Mouse (Mus musculus) embryo, embryonic 9.5 days (tissue): ENCODE data around the gene Adarb1.
"Not testable (repeated sequence)": the region's sequence is repeated elsewhere in the genome, so short reads cannot be mapped to it uniquely, and the experiment has no call there.

Experiments used
- DNase-seq: peaks from one replicate; pipeline ENCODE4 v3.0.0-alpha.2; 2017; ENCODE audit errors: extremely low spot score

Adarb1 gene

DNA sequence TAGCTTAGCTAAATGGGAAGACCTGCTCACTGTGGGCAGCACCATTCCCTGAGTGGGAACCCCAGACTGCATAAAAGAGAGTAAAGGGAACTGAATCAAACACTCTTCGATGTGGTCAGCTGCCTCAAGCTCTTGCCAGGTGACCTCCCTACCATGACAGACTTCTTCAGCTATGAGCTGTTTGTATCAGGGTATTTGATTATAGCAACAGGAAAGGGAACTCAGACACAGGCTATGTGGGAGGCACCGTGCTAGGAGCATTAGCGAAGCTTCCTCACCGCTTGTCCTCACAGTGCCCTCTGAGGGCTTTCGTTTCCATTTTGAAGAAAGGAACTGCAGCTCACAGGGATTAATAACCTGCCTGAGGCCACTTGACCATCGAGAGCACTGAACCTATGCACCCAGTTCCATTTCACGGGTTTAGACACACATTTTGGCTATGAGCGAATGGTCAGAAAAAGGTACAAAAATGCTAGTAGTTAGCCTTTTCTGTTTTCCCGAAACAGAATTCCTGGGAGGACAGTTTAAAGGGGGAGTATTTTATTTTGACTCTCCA is 103.3 kb downstream of the Adarb1 start:
- no peak for DNase-seq

DNA sequence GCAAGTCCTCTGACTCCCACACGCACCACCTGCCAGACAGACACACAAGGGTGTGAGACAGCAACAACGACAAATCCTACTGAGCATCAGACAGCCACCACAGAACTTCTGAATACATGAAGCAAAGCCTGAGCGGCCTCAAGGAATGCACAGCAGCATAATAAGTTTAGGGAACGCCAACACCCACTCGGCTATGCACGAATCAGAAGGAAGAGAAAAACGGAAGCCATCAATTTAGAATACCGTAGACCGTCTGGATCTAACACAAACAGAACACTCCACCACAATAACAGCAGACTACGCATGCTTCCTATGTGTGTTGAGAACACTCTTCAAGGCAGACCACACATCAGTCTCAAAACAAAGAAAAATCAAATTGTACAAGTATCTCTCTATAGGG is 109.1 kb downstream of the Adarb1 start:
- DNase-seq: no peak

DNA sequence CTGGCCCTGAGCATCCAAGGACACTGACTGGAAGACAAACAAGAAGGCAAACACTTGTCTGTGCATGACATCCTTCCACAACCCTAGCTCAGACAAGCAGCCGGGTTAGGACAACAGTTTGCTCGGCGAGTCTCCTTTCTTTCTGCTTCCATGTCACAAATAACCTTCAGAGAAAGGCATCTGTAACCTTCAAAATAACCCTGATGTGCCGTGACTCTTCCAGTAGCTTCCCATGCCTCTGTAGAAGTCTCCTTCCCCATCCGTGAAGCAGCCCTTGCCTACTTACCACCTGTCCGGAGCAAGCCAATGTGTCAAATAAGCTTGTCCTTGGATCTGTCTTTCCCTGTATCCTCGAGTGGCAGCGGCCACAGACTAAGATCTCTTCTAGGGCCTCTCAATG is 112.3 kb downstream of the Adarb1 start:
- DNase-seq: no peak

DNA sequence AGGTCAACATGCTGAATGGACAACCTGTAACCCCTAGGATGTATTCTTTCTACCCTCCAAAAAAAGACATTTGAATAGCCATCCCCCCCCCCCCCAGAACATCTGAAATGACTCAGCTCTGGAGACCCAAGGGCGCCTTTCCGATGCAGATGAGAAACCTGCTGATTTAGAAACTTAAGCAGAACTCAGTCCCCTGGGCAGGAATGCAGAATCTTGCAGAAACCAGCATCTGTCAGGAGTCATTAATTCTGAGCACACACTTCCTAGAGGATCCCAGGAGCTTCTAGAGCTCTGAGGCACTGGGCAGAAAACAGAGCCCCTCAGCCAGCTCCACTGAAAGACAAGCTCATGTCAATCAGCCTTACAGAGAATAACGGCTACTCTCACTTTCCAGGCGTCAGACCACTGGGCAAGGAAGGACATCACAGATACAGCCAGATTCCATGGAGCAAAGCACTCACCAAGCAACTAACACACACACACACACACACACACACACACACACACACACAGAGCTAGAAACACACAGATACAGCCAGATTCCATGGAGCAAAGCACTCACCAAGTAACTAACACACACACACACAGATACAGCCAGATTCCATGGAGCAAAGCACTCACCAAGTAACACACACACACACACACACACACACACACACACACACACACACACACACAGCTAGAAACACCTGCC is 113.1 kb downstream of the Adarb1 start:
- DNase-seq: no peak

DNA sequence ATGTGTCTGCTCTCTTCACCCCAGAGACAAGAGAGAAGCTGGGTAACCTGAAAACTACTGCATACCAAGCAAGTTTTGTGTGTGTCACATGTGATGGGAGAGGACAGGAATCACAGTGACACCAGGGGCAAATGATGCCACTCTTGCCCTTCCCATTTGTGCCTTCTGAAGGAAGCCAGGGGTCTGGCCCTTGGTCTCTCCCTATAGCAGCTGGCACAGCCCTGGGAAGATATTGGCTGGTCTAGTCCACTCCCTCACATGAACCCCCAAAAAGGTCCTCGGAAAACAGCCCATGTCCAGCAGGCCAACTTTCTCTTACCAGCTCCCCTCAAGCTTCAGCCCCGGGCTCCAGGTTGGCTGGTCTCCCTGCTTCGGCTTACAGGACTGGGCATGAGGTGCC is 113.7 kb downstream of the Adarb1 start:
- no peak for DNase-seq

DNA sequence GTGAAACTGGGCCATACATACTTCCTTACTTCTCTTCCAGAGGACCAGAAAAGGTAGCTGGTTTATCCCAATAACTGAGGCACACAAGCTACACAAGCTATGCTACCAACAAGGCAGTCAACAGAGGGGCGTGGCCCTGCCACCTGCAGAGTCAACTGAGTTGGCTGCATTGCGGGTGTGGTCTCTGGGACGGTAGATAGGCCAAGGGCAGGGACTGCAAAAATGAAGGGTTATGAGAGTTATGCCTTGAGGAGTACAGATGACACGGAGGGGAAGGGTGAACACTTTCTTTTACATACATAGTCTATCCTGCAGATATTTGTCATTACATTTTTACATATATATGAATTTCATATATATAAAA is 117.2 kb downstream of the Adarb1 start:
- no peak for DNase-seq

DNA sequence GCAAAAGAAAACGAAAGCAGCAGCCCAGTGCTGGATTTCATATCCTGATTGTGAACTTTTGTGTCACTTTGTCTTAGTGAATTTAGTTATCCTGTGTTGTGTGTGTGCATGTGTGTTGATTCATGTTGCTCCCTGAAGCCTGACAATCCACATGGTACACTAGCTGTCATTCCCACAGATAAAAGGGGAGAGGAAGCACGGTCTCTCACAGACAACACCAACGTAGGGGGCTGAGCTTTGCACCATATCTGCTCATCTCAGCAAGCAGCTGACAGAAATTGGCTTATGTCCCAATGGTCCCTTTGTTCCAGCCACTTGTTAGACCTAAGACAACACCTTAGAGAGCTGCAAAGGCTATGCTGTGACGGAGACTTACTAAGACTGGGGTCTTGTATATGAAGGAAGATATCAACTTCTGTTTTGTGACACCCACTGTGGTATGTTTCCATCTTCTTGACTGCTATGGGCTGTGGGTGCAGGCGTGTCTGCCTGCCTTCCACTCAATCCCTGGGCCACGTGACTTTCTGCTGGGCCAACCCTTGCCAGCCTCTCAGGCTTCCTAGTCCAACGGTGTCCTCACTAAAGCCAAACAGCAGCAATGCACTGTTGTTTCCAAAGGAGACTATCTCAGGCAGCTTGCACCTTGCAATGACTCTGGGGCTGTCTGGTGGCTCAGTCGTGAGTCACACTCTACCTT is 117.7 kb downstream of the Adarb1 start:
- DNase-seq: no peak

DNA sequence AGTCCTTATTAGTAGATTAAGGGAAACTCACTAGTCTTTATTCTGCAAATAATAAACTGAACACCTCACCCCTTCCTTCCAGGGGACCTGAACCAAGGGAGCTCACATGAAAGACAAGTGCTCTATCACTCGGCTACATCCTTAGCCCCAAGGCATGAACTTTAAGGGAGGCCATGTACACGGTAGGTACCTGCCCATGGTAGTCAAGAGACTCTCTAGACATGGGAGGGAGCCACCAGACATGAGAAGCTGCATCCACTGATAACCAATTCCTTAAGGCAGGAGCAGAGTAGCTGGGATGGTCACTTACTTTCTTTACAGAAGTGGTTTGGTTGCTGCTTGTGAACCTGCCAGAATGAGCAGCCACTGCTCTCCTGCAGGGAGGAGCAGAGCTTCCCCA is 118.9 kb downstream of the Adarb1 start:
- DNase-seq: no peak

DNA sequence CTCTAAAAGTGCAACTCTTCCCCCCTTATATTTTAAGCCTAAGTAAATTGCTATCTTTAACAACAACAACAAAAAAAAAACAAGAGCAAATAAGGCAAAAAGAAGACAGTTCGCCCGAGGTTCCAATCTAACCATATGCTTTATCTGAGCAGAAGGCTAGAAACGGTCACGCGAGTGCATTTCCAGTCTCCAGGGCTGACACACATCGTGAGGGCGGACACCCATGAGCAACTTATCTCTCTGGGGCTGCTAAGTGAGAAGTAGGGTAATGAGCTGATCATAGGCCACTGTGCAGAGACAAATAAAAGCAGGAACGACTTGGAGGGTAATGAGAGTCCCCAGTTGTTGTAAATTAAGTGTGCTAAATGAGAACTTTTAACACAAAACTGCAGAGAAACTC is 119.4 kb downstream of the Adarb1 start:
- DNase-seq: no peak

DNA sequence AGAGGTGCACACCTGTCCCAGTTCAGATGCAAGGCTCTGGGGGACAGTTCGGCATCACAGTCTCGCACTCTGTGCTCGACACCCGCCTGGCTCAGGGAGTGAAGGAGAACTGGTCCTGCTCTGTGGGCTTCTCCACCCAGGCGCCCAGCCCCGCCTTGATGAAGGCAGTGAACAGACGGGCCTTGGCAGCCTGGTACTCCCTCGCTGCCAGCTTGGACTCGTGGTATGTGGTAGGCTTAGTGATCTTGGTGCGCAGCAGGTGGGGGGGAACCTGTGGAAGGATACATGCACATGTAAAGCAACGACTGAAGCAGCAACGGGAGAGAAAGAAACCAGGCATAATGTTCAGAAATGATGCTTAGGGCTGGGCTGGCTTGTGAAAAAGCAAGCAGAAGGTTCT is 123.4 kb downstream of the Adarb1 start:
- DNase-seq: no peak

DNA sequence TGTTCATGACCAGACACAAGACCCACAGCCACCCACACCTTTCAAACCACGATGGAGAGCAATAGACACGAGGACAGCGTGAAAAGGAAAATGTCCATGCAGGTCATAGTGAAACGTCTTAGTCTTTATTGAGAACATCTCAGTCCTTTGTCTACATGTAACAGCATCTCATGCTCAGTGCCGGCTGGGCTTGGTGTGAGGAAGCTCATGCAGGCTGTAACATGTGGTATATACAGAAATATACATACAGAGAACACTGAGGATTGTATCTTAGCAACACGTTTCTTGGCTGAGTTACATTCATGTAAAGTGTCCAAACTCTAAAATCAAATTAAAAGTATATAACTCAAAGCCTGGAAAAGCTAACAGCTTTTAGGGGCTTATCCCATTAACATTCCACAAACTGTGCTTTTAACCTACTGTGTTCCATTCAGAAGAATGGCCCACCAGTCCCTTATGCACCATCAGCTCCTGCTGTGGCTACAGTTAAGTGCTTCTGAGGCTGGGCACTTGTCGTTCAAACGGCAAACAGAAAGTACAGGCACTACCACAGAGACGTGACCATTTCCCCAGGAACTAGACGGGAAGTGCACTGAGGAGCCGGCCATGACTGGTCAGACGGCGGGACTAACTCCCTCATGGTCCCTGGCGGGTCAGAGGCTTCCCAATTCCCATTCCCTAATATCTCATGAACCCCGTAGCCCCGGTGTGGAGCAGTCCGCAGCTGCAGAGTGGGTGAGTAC is 127.3 kb downstream of the Adarb1 start:
- no peak for DNase-seq

DNA sequence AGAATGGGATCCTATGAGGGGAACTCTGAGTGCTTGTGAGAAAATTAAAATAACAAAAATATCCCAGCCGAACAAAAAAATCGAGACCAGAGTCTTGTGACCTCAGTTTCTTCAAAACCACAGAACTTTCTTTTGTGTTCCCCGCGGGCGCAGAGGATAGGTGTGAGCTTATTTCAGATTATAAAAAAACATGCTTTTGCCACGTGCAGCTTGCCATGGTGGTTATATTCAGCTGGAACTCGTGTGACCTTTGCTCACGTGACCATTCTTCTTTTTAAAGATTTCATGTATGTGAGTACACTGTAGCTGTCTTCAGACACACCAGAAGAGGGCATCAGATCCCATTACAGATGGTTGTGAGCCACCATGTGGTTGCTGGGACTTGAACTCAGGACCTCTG is 128.5 kb downstream of the Adarb1 start:
- DNase-seq: no peak

DNA sequence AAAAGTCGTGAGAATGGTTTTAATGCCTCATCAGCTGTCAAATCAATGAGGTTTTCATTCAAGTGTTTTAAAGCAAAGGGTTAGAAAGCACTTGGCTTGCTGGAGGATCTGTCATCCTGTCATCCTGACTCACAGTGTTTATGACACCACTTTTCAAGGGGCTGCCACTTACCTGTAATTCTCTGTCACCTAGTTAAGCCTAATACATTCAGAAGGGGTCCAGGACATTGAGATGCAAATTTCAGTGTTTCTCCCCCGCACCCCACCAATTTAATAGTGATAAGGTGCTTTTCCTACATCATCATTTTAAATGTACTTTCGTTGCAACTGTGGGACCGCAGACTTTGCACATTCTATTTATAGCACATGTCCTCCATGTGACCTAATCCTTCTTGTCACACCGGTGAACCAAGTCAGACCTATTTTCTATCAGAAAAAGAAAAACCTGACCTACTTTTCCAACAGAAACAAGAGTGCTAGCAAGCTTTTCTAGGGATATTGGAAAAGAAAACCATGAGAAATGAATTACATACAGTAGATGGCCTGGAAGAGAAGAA is 129.4 kb downstream of the Adarb1 start:
- no peak for DNase-seq

DNA sequence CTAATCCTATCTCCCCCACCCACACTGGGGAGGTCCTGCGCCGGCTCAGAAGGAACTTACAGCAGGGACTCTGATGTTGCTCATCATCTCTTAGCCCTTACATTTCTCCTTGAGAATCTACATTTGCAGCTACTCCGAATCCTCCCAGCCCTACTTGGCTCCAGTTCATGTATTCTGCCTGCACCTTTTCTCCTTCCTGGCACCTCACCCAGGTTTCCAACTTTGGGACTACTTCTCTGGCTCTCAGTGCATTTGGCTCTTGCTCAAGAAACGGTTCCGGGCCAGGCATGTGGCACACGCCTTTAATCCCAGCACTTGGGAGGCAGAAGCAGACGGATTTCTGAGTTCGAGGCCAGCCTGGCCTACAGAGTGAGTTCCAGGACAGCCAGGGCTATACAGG is 130.4 kb downstream of the Adarb1 start:
- no peak for DNase-seq

DNA sequence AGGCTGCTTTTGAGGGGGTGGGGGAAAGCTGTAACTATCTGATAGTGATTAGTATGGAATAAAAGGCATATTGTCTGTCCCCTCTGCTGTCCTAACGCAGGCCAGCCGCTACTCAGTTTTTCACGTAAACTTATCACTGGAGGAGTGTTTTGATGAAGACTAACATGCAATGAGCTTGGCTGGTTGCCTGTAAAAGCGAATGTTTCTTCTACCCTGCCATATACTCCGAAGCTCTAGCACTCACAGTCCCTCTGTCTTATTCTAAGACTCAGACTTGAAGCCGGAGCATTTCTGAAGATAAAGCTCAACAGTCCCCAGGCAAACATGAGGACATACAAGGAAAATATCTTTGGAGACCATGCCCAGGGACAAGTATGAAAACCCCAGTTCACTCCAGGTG is 133.2 kb downstream of the Adarb1 start:
- no peak for DNase-seq

DNA sequence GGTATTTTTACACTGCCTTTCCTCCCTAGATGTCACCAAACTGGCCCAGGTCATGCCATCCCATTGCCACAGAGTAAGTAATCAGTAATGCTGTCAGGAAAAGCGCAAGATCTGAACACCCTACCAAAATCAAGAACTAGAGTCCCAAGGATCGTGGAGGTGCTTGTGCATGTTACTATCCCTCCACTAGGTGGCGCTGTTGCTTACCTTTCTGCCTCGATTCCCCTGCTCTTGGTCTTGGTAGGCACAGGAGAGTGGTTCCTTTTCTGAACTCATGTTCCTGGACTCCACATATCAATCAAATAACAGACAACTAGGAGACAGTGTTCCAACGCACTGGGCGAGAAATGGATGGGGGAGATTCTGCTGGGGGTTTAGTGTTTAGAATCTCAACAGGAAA is 135.2 kb downstream of the Adarb1 start:
- DNase-seq: peak; percentile 74

DNA sequence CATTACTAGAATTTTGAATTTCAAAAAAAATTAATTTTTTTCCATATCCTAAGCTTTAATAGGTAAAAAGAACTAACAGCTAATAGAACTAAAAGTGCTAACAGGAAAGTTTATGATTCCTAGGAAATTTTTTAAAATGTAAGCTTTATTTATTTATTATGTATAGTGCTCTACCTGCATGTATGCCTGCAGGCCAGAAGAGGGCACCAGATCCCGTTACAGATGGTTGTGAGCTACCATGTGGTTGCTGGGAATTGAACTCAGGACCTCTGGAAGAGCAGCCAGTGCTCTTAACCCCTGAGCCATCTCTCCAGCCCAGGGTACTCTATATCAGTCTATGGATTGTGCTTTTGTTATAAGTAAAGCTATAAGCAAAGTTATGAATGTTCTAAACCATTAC is 136.0 kb downstream of the Adarb1 start:
- DNase-seq: not testable (repeated sequence)

DNA sequence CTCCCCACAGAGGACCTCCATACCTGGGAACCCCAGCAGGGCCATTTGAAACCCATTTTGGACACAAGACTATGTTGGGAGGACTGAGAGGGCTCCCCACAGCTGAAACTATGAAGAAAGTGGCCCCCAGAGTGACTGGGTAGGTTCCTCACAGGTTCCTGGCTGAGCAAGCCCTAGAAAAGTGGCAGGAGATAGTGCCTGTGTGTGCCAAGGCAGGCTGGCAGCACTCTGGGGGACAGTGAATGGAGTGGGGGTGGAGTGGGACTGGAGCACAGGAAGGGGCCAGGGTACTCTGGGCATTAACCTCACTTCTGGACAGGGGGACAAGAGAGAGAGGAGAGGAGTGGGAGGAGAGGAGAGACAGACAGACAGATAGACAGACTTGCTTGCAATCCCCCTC is 144.3 kb downstream of the Adarb1 start:
- no peak for DNase-seq

DNA sequence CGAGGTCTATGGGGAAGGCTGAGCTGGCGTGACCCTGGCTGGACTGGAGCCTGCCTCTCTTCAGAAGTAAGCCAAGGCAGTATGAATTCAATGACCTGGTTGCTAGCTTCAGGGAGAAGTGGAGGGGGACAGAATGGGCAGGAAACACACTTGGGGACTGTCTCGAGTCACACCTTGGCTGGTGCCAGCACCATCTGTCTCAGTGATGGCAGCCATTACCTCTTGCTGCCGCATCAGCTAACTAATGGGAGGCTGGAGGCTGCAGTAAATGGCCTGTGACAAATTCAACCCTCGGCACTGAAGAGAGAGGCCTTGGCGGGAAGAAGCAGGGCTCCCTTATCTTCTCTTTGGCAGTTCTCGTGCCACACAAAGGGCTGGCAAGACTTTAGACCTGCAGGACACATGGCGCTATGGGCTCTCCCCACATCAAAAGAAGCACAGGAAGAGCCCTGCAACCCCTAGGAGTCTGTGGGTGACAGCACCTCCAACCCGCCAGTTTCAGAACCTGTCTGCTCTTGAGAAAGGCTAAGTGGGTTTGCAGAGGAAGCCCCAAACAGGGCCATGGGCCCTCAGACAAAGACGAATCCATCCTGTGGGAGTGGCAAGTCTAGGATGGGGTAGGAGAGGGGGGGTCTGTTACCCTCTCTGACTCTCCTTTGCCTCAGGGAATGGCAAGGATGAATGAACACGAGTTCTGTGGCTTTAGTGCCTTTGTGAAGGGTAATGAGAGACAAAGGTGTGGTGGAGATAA is 144.9 kb downstream of the Adarb1 start:
- no peak for DNase-seq

DNA sequence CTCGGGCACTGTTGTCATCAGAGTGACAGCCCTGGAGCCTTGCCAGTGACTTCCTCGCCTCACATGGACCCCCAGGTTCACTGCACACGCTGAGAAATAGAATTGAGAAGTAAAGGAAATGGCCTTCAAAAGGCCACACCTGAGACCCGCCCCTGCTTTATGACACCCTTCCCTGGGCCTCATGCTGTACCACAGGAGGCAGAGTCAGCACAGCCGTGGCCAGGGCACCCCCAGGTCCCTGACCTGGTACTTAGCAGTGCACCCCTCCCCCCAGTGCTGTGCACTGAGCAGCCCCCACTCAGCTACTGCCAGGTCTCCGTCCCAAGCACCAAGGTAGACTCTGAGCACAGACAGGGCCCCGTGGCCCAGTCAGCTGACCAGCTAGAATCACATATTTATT is 148.9 kb downstream of the Adarb1 start:
- DNase-seq: no peak

DNA sequence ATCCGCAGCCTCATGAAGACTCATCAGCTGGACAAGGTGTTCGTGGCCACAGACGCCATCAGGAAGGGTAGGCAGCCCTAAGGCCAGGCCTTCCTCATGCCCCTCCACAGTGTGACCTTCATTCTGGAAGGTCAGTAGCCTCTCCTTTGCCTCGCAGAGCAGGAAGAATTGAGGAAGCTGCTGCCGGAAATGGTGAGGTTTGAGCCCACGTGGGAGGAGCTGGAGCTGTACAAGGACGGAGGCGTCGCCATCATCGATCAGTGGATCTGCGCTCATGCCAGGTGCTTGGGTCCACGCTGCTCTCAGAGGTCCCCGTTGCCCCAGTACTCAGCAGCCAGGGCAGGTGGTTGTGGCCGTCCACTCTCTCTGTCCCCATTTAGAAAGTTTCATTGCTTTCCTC is 151.0 kb downstream of the Adarb1 start:
- no peak for DNase-seq

DNA sequence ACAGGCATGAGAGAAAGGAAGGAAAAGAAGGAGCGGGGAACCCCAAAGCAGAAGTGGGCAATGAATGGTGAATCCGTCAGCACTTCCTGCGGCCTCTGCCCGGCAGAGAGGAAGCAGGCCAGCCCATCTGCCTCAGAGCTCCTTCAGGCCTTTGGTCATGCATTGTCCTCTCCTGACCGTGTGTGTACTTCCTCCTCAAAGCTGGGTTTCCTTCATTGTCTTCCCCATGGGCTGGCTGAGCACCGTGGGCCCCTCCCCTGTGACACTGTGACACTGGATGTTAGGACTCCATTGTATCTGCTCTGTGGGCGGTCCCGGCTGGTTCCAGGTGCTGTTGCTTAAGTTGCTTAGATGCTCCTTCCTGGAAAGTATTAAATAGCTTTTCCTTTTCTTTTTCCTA is 151.8 kb downstream of the Adarb1 start:
- DNase-seq: no peak
